Mouse (Mus musculus) monocyte, adult 2 months (primary cell): ENCODE results near the gene Syngr3.
"Not testable (repeated sequence)": the region's sequence is repeated elsewhere in the genome, so short reads cannot be mapped to it uniquely, and the experiment has no call there.

Experiments
- DNase-seq, 2 experiments: peaks; one replicate each; pipeline ENCODE4 v3.0.0; 2022; ENCODE audit warnings: low spot score in 2 of 2, low read depth in 1 of 2

Gene Syngr3

DNA sequence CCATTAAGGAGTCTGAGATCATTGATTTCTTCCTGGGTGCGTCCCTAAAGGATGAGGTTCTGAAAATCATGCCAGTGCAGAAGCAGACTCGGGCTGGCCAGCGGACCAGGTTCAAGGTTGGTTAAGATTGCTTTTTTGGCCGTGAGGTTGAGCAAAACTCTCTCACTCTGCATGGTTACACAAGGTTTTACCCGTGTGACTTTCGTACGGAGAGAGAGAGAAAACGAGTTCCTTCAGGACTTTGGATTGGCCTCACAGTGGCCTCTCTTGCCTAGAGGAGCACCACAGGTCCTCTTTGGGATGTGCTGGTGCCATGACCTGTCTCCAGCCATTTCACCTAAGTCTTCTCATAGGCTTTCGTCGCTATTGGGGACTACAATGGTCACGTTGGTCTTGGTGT is 30.9 kb upstream of the Syngr3 start:
- DNase-seq, result not testable (repeated sequence)

DNA sequence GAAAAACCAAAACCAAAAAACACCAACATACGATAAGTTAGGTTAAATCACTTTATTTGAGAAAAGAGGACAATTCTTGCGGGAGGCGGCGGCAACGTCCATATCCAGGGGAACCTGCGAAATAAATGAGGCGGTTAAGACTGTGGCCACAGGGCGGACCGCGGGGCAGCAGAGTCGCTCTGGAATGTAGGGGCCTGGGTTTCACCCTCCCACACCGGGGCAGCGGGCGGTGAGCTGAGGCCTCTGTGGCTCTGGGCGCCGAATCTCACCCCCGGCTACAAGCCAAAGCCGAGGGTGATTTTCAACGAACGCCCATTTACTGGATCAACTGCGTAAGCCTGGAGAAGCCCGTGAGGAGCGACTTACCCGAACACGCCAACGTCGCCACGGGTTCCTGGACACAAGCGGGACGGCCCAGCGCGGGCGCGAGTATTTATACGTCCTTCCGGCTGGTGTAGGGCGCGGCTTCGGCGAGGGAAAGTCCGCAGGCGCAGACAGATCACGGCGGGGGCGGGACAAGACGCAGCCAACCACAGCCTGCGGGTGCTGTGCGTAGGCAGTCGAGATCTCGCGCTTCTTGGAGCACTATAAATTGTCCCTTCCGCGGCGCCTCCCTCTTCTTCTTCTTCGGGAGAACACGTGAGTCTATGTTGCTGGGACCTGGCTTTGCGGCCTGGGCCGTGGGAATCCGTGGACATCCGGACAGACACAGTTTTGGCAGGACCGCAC is 29.9 kb upstream of the Syngr3 start:
- peak; percentile 95 to 96 for DNase-seq

DNA sequence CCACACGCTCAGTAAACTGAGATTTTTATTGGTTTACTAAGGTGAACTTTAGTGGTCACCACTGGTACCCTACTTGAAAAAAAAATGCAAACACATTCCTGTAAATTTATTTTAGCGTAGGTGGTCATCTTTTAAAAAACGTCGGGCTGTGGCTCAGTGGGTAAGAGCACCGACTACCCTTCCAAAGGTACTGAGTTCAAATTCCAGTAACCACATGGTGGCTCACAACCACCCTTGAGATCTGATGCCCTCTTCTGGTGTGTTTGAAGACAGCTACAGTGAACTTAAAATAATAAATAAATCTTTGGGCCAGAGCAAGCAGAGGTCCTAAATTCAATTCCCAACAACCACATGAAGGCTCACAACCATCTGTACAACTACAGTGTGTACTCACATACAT is 29.2 kb upstream of the Syngr3 start:
- not testable (repeated sequence) for DNase-seq

DNA sequence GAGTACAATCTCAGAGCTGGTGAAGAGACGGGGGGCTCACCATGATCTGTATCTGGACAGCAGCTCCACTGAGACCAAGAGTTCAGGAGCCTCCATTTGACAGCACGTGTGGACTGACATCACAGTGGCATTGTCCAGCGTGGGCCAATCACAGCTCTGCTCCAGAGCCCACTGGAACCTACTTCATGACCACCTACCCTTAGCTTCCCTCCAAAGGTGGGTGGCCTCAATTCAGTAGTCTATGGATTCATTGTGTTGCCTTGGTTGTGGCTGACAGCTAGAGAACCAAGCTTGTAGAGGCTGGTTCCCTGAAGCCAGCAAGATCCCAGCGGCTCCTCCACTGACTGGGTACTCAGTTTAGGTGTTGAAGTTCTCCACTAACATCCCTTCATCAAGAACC is 28.2 kb upstream of the Syngr3 start, which contains the start of the genes Rnf151 and Rps2:
Rnf151 (minus strand) TSS at position 121 of the 400 bp plus-strand sequence.
Rps2 (plus strand) TSS at position 174 of the 400 bp plus-strand sequence.
- DNase-seq, result no peak

DNA sequence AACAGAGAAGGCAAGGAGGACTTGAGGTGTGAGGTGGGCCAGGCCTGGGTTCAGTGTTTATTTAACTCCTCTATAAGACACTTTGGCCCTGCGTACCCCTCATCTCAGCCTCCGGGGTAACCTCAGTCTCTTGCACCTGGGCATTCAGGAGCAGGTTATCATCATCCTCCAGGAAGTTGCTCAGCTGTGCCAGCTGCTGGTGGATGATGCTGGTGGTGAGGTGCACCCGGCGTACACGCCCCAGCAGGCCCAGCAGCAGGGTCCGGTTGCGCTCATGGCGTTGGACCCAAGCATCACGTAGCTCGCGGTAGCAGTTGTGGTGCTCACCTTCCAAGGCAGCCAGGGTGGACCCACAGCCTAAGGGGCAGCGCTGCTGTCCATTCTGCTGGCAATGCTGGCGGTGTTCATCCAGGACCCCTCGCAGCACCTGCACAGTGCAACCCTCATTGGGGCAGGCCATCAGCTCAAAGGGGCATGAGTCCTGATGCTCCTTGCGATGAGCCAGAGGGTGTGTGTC is 26.5 kb upstream of the Syngr3 start:
- DNase-seq, result no peak

DNA sequence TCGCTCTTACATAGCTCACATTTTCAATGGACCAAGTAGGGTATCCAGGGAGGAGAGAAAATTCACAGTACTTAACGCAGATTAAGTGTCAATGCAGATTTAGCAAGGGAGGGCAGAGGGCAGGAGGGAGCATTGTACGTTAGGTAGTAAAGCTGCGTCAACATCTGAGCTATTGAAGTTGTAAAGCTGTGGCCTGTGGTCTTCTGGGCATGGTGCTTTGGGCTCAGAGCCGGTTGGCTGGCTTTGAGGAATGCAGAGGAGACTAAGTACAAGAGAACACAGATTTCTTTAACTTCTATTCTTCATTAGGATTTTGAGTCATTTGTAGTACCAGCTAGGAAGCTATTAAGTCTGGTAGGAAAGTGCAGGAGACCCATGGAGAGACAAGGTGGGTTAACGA is 25.8 kb upstream of the Syngr3 start:
- DNase-seq, result no peak

DNA sequence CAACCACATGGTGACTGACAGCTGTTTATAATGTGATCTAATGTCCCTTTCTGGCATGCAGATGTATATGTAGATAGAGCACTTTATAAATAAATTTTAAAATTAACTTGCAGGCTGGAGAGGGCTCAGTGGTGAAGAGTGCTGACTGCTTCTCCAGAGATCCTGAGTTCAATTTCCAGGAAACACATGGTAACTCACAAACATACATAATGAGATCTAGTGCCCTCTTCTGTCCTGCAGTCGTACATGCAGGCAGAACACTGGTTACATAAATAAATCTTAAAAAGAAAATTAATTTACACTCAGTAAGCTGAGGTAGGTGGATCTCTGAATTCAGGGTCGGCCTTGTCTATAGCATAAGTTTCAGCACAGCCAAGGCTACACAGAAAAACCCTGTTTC is 18.9 kb upstream of the Syngr3 start:
- no peak for DNase-seq

DNA sequence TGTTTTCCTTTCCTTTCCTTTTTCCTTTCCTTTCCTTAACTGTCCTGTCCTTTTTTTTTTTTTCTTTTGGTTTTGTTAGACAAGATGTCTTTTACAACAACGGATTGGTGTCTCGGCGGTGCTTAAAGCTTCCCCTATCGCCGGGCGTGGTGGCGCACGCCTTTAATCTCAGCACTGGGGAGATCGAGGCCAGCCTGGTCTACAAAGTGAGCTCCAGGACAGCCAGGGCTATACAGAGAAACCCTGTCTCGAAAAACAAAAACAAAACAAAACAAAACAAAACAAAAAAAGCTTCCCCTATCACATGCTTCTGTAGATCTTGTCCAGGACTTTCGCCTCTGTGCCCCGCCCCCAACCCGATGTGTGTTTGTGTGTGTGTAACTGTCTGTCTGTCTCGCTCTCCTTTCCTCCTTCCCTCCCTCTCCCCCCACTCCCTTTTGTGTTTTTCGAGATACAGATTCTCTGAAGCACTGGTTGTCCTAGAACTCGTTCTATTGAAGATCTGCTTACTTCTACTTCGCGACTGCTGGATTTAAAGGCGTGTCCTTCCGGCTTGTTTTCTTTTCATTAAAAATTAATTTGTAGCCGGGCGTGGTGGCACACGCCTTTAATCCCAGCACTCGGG is 18.2 kb upstream of the Syngr3 start:
- DNase-seq, result no peak

DNA sequence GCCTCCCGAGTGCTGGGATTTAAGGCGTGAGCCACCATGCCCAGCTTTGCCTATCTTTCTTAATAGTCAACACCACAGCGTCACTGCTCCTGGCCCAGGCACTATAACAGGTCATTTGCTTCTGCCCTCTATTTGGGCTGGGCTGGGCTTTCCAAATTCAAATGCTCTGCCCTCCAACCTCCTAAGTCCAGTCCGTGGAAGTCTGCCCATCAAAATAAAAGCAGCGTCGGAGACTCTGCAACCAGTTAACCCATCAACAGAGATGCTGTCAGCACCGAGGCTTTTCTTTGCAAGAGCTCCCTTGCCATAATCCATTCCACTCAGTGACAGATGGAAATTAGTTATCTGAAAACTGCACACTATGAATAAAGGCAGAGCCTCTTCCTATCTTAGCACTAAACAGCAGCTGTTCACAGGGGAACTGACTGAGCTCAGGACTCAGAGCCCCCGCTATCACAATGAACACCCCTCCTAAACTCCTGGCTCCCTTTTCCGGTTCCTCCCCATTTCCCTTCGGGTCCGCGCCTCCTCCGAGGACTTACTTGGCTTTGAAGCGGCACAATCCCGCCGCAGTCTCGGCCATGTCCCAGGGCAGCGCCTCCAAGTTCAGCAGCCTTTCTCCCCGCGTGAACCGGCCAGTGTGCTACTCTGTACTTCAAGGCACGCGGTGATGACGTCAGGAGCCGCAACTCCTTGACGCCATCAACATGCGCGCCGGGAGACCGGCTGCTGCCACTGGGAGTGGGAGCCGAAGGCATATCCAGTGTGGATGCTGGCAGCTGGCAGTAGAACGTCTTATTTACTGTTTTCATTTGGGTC is 17.4 kb upstream of the Syngr3 start, which contains the start of gene Tbl3:
Tbl3 (minus strand) TSS at position 679 of the 819 bp plus-strand sequence.
- peak; percentile 70 to 88 for DNase-seq

DNA sequence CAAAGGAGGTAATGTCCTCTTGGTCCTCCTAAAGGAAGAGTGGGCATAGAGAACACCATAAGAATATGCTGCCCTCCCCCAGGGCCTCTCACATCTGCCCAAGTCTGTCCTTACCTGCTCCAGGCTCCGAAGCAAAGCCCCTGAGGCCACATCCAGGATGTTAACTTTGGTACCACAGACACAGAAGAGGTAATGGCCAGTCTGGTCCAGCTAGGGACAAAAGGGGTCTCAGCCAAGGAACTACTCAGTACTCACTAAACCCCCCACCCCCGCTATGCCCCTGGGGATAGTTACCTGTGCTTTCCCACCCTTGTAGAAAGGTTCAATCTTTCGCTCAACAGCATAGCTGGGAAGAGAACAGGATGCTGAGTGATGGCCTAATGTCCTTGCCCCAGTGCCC is 16.1 kb upstream of the Syngr3 start:
- no peak for DNase-seq

DNA sequence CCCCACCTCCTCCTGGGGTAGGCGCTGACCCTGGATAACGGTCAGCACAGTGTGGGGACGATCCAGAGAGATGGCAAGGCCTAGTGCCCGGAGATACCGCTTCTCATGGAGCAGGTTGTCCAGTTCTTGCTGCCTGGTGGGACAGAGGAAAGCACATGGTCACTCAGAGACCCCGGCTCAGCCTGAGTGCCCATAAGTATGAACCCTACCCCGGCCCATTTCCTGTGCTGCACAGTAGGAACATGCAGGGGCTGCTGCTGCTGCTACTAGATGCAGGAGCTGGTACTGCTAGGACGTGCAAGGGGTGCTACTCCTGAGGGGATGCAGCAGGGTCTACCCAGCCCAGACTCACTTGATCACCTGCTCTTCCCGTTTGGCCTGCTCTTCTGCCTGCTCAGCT is 11.5 kb upstream of the Syngr3 start:
- no peak for DNase-seq

DNA sequence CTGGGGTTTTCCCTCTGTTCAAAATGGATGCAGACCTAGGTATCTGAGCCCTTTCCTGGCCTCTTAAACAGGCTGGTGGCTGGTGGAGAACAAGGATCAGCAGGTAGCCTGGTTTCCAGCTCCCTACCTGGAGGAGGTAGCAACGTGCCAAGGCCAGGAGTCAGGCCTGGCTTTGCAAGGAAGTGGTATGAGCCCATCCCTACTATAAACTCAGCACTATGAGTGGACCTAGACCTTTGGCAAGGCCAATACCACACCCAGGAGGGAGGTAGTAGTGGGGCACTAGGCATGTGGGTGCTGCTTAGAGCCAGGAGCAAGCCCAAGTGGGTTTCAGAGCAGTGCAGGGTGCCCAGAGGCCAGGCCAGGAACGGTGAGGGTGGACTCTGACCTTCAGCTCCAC is 9.7 kb upstream of the Syngr3 start:
- DNase-seq, result no peak

DNA sequence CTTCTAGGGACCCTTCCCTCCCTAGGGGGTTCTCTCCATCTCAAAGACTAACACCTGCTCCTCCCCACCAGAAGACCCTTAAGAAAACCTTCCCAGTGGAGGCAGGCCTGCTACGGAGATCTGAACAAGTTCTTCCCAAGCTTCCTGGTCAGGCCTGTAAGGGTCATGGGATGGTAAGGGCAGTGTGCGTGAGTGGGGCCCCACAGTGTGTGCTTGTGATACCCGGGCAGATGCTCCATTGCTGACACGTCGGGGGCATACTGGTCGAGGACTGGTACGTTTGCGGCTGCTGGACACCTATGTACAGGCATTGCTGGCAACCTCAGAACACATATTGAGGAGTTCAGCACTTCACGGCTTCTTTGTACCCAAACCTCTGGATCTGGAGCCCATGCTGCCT is 9.0 kb upstream of the Syngr3 start:
- no peak for DNase-seq

DNA sequence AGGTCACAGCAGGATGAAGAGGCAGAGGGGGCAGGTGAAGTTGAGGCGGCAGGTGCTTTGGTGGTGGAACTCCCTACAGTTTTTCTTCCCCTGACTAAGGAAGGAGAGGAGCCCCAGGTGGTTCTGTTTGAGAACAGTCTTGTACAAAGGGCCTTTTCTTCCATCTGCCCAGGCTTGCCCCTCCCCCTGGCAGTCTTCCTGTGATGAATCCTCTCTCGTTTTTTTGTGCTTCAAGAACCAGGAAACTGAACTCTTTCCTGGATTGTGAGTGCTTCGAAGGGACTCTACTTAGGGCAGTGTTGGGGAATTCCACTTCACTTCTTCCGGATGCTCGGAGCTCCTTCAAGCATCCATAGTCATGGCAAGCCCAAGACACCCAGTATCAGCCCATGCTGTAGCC is 8.2 kb upstream of the Syngr3 start:
- no peak for DNase-seq

DNA sequence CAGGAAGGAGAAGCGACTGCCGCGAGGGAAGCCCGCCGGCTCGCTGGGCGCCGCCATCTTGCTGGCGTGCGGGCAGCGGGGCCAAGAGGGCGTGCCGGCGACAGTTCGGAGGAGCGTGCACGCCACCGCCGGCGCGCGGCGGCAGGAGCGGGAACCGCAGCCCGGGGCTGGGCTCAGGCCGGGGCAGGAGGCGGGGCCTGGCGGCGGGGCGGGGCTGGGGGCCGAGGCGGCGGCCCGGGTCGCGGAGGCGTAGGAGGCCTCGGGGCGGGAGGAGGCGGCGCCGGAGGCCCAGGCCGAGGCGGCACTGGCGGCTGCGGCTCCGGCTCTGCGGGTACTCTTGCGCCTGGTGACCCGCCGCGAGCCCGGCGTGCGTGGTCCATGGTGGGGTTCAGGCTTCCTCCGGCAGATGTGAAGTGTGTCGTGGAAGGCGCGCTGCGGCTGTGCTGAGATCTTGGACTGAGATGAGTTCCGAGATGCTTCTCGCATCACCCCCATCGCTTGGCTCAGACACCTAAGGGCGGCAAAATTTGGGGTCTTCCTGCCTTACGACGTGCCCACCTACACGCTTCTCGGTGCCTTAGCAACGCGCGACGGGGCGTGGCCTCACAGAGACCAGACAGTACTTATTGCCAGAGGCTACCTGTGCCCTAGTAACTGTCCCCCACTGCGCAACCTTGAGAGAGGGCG is 6.4 kb upstream of the Syngr3 start, which contains the start of the genes Gfer and Noxo1:
Gfer (minus strand) TSS at position 146 of the 687 bp plus-strand sequence.
Noxo1 (plus strand) TSS at position 224 of the 687 bp plus-strand sequence.
- peak in 1 of 2 experiments; percentile 47 for DNase-seq

DNA sequence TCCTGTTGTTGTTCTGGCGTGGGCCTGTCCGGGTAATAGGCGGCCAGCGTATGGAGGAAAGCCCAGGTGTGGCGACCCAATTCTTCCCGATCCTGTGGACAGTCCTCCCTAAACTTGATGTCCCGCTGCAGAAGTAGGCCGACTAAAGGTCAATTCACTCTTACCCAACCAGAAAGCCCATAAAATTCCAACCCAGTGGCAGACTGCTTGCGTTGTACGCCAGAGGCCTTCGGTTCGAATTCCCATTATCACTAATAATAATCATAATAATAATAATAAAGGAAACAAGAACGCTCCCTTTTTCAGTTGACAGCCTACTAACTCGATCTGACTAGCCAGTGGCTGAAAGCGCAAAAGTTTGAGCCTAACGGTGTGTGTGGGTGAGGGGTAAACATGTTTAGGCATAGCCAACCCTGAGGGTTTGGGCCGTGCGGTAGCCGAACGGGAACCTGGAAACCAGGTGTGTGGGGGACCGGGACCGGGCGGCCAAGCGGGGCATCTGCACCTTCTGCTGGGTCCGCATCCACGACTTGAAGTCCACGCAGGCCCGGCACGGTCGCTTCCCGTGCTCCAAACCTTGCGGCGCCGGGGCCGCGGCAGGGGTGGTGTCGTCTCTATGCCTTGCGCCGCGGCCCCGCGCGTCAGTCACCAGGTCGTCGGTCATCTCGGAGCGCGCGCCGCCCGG is 5.7 kb upstream of the Syngr3 start:
- DNase-seq, result no peak

DNA sequence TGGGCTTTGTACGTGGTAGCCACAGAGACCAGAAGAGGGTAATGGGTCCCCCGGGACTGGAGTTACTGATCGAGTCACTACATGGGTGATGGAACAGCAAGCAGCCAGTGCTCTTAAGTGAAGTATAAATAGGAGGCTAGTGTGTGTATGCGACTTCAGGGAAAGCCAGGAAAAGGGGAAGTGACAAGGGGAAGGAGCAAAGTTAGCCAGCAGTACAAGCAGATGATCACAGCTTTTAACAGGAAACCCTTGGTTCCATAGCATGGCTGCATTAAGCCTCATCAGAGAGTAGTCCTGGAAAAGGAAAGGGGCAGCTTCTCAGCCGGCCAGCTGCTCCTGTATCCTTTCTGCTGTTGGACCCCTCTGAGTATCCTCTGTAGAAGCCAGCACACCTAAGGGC is 2.6 kb upstream of the Syngr3 start:
- DNase-seq, result no peak

DNA sequence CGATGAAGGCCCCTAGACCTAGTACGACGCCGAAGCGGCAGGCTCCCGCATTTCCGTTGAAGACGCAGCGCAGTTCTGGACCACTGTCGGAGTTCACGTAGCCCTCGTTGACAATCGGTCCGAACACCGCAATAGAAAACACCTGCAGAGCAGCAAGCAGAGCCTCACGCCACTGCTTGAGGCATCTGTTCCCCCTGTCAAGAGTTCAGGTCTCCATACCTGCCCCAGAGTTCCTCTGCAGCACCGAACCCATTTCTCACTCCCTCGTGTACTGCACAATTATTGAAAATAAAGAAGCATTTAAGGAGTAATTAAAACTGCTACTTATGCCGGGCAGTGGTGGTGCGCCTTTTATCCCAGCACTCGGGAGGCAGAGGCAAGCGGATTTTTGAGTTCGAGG is 2.2 kb downstream of the Syngr3 start:
- no peak for DNase-seq

DNA sequence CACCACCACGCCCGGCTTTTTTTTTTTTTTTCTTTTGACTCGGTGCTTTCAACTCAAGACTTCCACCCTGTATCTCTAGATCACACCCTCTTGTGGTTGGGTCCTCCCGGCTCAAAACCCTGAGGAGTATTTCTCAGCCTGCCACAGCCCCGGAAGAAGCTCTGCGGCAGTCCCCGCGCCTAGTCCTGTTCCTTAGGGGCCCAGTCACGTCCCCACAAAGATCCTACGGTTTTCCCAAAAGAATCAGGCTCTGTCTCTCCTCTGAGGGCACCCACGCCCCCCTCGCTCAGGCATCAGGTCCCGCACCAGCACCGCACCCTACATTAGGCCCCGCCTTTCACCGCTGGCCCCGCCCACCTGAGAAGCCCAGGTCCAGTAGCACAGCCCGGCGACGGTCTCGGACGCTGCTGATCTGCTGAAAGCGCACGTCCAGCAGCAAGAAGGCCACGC is 2.6 kb downstream of the Syngr3 start:
- DNase-seq, result peak in 1 of 2 experiments; percentile 38

DNA sequence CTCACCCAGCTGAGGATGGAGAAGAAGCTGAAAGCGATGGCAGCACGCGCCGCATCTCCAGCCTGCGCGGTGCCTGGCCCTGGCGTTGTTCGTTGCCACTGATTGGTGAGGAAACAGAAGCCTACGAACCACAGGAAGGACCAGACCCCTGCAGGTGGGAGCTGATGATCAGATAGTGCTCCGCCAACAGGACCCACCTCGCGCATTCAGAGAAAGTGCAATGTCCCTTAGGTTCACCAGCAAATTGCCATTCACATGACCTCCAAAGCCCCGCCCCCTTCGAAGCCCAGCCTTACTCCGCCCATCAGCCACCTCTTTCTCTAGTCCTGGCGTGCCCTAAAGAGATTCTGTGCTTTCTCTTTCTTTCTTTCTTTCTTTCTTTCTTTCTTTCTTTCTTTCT is 3.2 kb downstream of the Syngr3 start:
- no peak for DNase-seq
